ENCODE assay signal across 10 mouse cellular contexts in genomic region chr9:61032448-61033433, GRCm38 (mm10).
A peak's percentile ranks its signal among the peaks of the same experiment; 100 is the strongest.
DNase-seq lines count a peak whose midpoint lies in the region; ATAC-seq lines count a peak whose summit lies in the region.
"Had no signal": no experiment of that assay in that cellular context is flagged by ENCODE, and none has a peak within 500 bp of the region (broad histone marks: within the 10 kb centered on the region; RNA-seq: fewer than 3 reads in every experiment).

No protein-coding gene starts in this region.

- H3K27ac ChIP-seq in heart, embryonic 13.5 days (replicated peaks), result 0 out of 2 replicates have a peak overlapping the region, but pooled peaks have one; percentile 9
- no peak overlapping the region for H3K27ac ChIP-seq in heart, embryonic 11.5 days (ENCODE audit: low read depth, low read length)
- H3K27ac ChIP-seq in midbrain, embryonic 10.5 days (replicated peaks), result 0 out of 2 replicates have a peak overlapping the region, but pooled peaks have one; percentile 42
- no peak overlapping the region for H3K27ac ChIP-seq in midbrain, embryonic 11.5 days (ENCODE audit: low read depth, low read length)
- H3K27ac ChIP-seq in stomach, embryonic 15.5 days, result peak overlapping the region; percentile 70

- peaks cover 52% of the 10 kb centered on the region for H3K27me3 ChIP-seq in heart, embryonic 13.5 days (replicated peaks)
- peaks cover 16% of the 10 kb centered on the region for H3K27me3 ChIP-seq in heart, embryonic 11.5 days (ENCODE audit: control insufficient read depth, insufficient read depth, low read length)
- H3K27me3 ChIP-seq in midbrain, embryonic 10.5 days (ENCODE audit: low read depth, poor library complexity, severe bottlenecking), result peaks cover 12% of the 10 kb centered on the region
- no peaks in the 10 kb centered on the region for H3K27me3 ChIP-seq in midbrain, embryonic 11.5 days (ENCODE audit: control insufficient read depth, insufficient read depth, low read length)
- H3K27me3 ChIP-seq in stomach, embryonic 15.5 days (replicated peaks), result no peaks in the 10 kb centered on the region

- no peak for DNase-seq in midbrain, embryonic 10.5 days (ENCODE audit: low spot score)
- no peak for DNase-seq in midbrain, embryonic 11.5 days (ENCODE audit: low spot score, missing footprints)
- peak; percentile 28 to 59 for DNase-seq in layer of hippocampus, adult 8-10 months (ENCODE audit: low spot score in 2 of 2)
- no peak for DNase-seq in spleen, adult 18-20 months
- no peak for DNase-seq in ovary, postnatal 14 days (ENCODE audit: low spot score)

- H3K4me2 ChIP-seq in heart, embryonic 13.5 days, result no peak overlapping the region
- H3K4me2 ChIP-seq in heart, embryonic 11.5 days, result no peak overlapping the region
- no peak overlapping the region for H3K4me2 ChIP-seq in midbrain, embryonic 11.5 days
- peak overlapping the region; percentile 23; the same call in 1 of the 2 replicates for H3K4me2 ChIP-seq in stomach, embryonic 15.5 days

- H3K4me3 ChIP-seq in heart, embryonic 13.5 days, result no peak overlapping the region
- no peak overlapping the region for H3K4me3 ChIP-seq in heart, embryonic 11.5 days (ENCODE audit: low read depth, low read length)
- H3K4me3 ChIP-seq in midbrain, embryonic 10.5 days, result no peak overlapping the region
- no peak overlapping the region for H3K4me3 ChIP-seq in midbrain, embryonic 11.5 days (ENCODE audit: low read depth, low read length)
- H3K4me3 ChIP-seq in stomach, embryonic 15.5 days (replicated peaks), result no peak overlapping the region
- H3K4me3 ChIP-seq: erythroblast, embryonic 14.5 days had no signal

- H3K4me1 ChIP-seq in heart, embryonic 13.5 days, result peaks cover 6% of the 10 kb centered on the region
- H3K4me1 ChIP-seq in heart, embryonic 11.5 days (ENCODE audit: control insufficient read depth, insufficient read depth, low read length), result peaks cover 6% of the 10 kb centered on the region; the same call in 1 of the 2 replicates
- H3K4me1 ChIP-seq in midbrain, embryonic 10.5 days, result peaks cover 26% of the 10 kb centered on the region
- no peaks in the 10 kb centered on the region for H3K4me1 ChIP-seq in midbrain, embryonic 11.5 days (ENCODE audit: control insufficient read depth, insufficient read depth, low read length)
- H3K4me1 ChIP-seq in stomach, embryonic 15.5 days, result peaks cover 18% of the 10 kb centered on the region

- ATAC-seq in heart, embryonic 13.5 days (ENCODE audit: extremely low read depth, insufficient number of reproducible peaks, low FRiP score, low TSS enrichment), result no peak
- ATAC-seq in heart, embryonic 11.5 days (replicated peaks; ENCODE audit: insufficient number of reproducible peaks, low FRiP score, low TSS enrichment), result no peak
- ATAC-seq in midbrain, embryonic 11.5 days (ENCODE audit: low FRiP score), result no peak
- no peak for ATAC-seq in stomach, embryonic 15.5 days (ENCODE audit: insufficient read depth, low FRiP score, low read depth)
- ATAC-seq: inflammation-experienced regulatory T-cells, adult 6 months had no signal

- no peak overlapping the region for H3K9ac ChIP-seq in heart, embryonic 13.5 days
- H3K9ac ChIP-seq in heart, embryonic 11.5 days (ENCODE audit: low read depth, low read length), result no peak overlapping the region
- no peak overlapping the region for H3K9ac ChIP-seq in midbrain, embryonic 11.5 days (ENCODE audit: low read length)
- H3K9ac ChIP-seq in stomach, embryonic 15.5 days, result no peak overlapping the region

- WGBS in heart, embryonic 13.5 days, result 66% methylated on average over 23 of the region's 23 CpGs
- 66% methylated on average over 23 of the region's 23 CpGs for WGBS in heart, embryonic 11.5 days (ENCODE audit: insufficient replicate concordance)
- WGBS in midbrain, embryonic 10.5 days, result 92% methylated on average over 23 of the region's 23 CpGs
- WGBS in midbrain, embryonic 11.5 days, result 86% methylated on average over 23 of the region's 23 CpGs
- WGBS in stomach, embryonic 15.5 days, result 50% methylated on average over 23 of the region's 23 CpGs

- no peaks in the 10 kb centered on the region for H3K36me3 ChIP-seq in heart, embryonic 13.5 days
- H3K36me3 ChIP-seq in heart, embryonic 11.5 days (ENCODE audit: control insufficient read depth, insufficient read depth, low read length), result no peaks in the 10 kb centered on the region
- no peaks in the 10 kb centered on the region for H3K36me3 ChIP-seq in midbrain, embryonic 10.5 days
- no peaks in the 10 kb centered on the region for H3K36me3 ChIP-seq in midbrain, embryonic 11.5 days (ENCODE audit: control insufficient read depth, insufficient read depth, low read length)
- H3K36me3 ChIP-seq in stomach, embryonic 15.5 days, result no peaks in the 10 kb centered on the region

- no peaks in the 10 kb centered on the region for H3K9me3 ChIP-seq in heart, embryonic 13.5 days
- no peaks in the 10 kb centered on the region for H3K9me3 ChIP-seq in heart, embryonic 11.5 days (replicated peaks; ENCODE audit: control insufficient read depth, low read length)
- no peaks in the 10 kb centered on the region for H3K9me3 ChIP-seq in midbrain, embryonic 10.5 days (replicated peaks)
- H3K9me3 ChIP-seq in midbrain, embryonic 11.5 days (ENCODE audit: control insufficient read depth, low read length), result no peaks in the 10 kb centered on the region
- H3K9me3 ChIP-seq in stomach, embryonic 15.5 days, result no peaks in the 10 kb centered on the region

Comparison
In these comparisons a context has a peak if more than half of its experiments do, and no peak if none do; other contexts are left out.
1. H3K27ac ChIP-seq: peak in heart, embryonic 13.5 days (single experiment), midbrain, embryonic 10.5 days (single experiment) and stomach, embryonic 15.5 days (single experiment); none in heart, embryonic 11.5 days (single experiment) and midbrain, embryonic 11.5 days (single experiment).
2. DNase-seq: peak in layer of hippocampus, adult 8-10 months (2 of 2); none in midbrain, embryonic 10.5 days (single experiment), midbrain, embryonic 11.5 days (single experiment), spleen, adult 18-20 months (0 of 2) and ovary, postnatal 14 days (single experiment).